Mouse (Mus musculus) neural tube, embryonic 11.5 days (tissue): ENCODE results near the gene Lap3. TPM values are rescaled to one million over a fixed set of nuclear protein-coding genes. Genes with fewer than 3 reads are reported as not detected.

Experiments used
- ATAC-seq: fragments of 200-750 bp; cut with Nextera tagmentation; 2 replicates; pipeline ENCODE4 v1.8.0; 2017; ENCODE audit warnings: moderate number of reproducible peaks, mild to moderate bottlenecking, moderate TSS enrichment, moderate library complexity; ENCODE audit not compliant: insufficient read depth, low FRiP score, low TSS enrichment
- DNase-seq: peaks from one replicate; pipeline ENCODE4 v3.0.0-alpha.2; 2015; ENCODE audit warnings: low spot score
- H3K27ac ChIP-seq: fragments of 300-500 bp; sonication (generic); 2 replicates; pipeline ENCODE4 v1.5.1; 2014; ENCODE audit warnings: low read depth, mild to moderate bottlenecking, low read length
- H3K27me3 ChIP-seq: fragments of 300-500 bp; sonication (generic); 2 replicates; pipeline ENCODE4 v1.6.1; 2014; ENCODE audit warnings: mild to moderate bottlenecking, low read length, mixed read lengths; ENCODE audit not compliant: control insufficient read depth, insufficient read depth
- H3K36me3 ChIP-seq: fragments of 300-500 bp; sonication (generic); 2 replicates; pipeline ENCODE4 v1.6.1; 2014; ENCODE audit warnings: mild to moderate bottlenecking, low read length, moderate library complexity, mixed read lengths; ENCODE audit not compliant: control insufficient read depth, insufficient read depth
- H3K4me1 ChIP-seq: fragments of 300-500 bp; sonication (generic); 2 replicates; pipeline ENCODE4 v1.6.1; 2014; ENCODE audit warnings: low read length, mixed read lengths; ENCODE audit not compliant: control insufficient read depth, insufficient read depth
- H3K4me2 ChIP-seq: fragments of 300-500 bp; sonication (generic); 2 replicates; pipeline ENCODE4 v1.6.1; 2014; ENCODE audit warnings: low read depth, mild to moderate bottlenecking, moderate library complexity
- H3K4me3 ChIP-seq: fragments of 300-500 bp; sonication (generic); 2 replicates; pipeline ENCODE4 v1.5.1; 2014; ENCODE audit warnings: low read depth, low read length
- H3K9ac ChIP-seq: fragments of 300-500 bp; sonication (generic); 2 replicates; pipeline ENCODE4 v1.6.1; 2014; ENCODE audit warnings: mild to moderate bottlenecking, low read length
- H3K9me3 ChIP-seq: fragments of 300-500 bp; sonication (generic); 2 replicates; pipeline ENCODE4 v1.6.1; 2016; ENCODE audit warnings: low read length; ENCODE audit not compliant: control insufficient read depth
- WGBS: fragments of 180-500 bp; shearing (Covaris S2); extraction: QIAGEN DNeasy Blood & Tissue Kit; methylation state at CpG from one replicate; pipeline ENCODE4 v1.1.7; 2014; 5-methylcytosine and 5-hydroxymethylcytosine counted together
- polyA plus RNA-seq: library from polyadenylated mRNA; unstranded; fragments of >200 nt; fragmentation: Nextera tagmentation; extraction: Ambion mirVana; gene quantifications from 2 replicates; pipeline ENCODE4 v1.2.1, GENCODE M21; 2014

The Lap3 gene
- polyA plus RNA-seq, 1 experiment from 2014 or later = 76.3 TPM

GRCm38 (mm10) chr5:45473521-45473920 is 19.7 kb upstream of the Lap3 start:
- no peaks in the 10 kb centered on the region for H3K9me3 ChIP-seq
- H3K9ac ChIP-seq = no peak overlapping the region
- no peaks in the 10 kb centered on the region for H3K27me3 ChIP-seq
- ATAC-seq (no peak), DNase-seq (no peak)
- H3K4me3 ChIP-seq = no peak overlapping the region
- H3K4me1 ChIP-seq = no peaks in the 10 kb centered on the region
- H3K27ac ChIP-seq = no peak overlapping the region
- H3K36me3 ChIP-seq = no peaks in the 10 kb centered on the region
- WGBS = 91% methylated on average over 1 of the region's 1 CpGs
- H3K4me2 ChIP-seq = no peak overlapping the region

- Histone ChIP-seq H3K27ac (no peak overlapping the region), H3K4me2 (no peak overlapping the region), H3K9ac (no peak overlapping the region), H3K36me3 (no peaks in the 10 kb centered on the region), H3K27me3 (no peaks in the 10 kb centered on the region), H3K4me3 (no peak overlapping the region), H3K9me3 (no peaks in the 10 kb centered on the region), H3K4me1 (no peaks in the 10 kb centered on the region)
- 26% methylated on average over 6 of the region's 6 CpGs for WGBS
- ATAC-seq = no peak
- DNase-seq = peak; percentile 30
These were observed 19.0 kb upstream of the Lap3 start for GRCm38 (mm10) chr5:45474215-45474614.

- H3K4me1 ChIP-seq = no peaks in the 10 kb centered on the region
- H3K4me3 ChIP-seq = no peak overlapping the region
- no peaks in the 10 kb centered on the region for H3K36me3 ChIP-seq
- H3K9me3 ChIP-seq = no peaks in the 10 kb centered on the region
- no peak overlapping the region for H3K27ac ChIP-seq
- H3K9ac ChIP-seq = no peak overlapping the region
- DNase-seq (no peak), ATAC-seq (no peak)
- 76% methylated on average over 3 of the region's 4 CpGs for WGBS
- H3K4me2 ChIP-seq = no peak overlapping the region
- no peaks in the 10 kb centered on the region for H3K27me3 ChIP-seq
These were observed 18.4 kb upstream of the Lap3 start for GRCm38 (mm10) chr5:45474758-45475157.

- Histone ChIP-seq H3K9ac (no peak overlapping the region), H3K4me3 (no peak overlapping the region), H3K4me1 (no peaks in the 10 kb centered on the region), H3K27ac (no peak overlapping the region), H3K4me2 (no peak overlapping the region), H3K36me3 (no peaks in the 10 kb centered on the region), H3K27me3 (no peaks in the 10 kb centered on the region), H3K9me3 (no peaks in the 10 kb centered on the region)
- 93% methylated on average over 5 of the region's 5 CpGs for WGBS
- no peak for DNase-seq
- ATAC-seq = no peak
These were observed 17.4 kb upstream of the Lap3 start for GRCm38 (mm10) chr5:45475771-45476170.

GRCm38 (mm10) chr5:45476288-45476687 is 16.9 kb upstream of the Lap3 start:
- Histone ChIP-seq H3K27ac (no peak overlapping the region), H3K36me3 (no peaks in the 10 kb centered on the region), H3K4me2 (no peak overlapping the region), H3K27me3 (no peaks in the 10 kb centered on the region), H3K9me3 (no peaks in the 10 kb centered on the region), H3K4me3 (no peak overlapping the region), H3K4me1 (no peaks in the 10 kb centered on the region), H3K9ac (no peak overlapping the region)
- DNase-seq (no peak), ATAC-seq (no peak)
- 59% methylated on average over 6 of the region's 6 CpGs for WGBS

GRCm38 (mm10) chr5:45477601-45478000 is 15.6 kb upstream of the Lap3 start:
- WGBS = 82% methylated on average over 7 of the region's 7 CpGs
- H3K9ac ChIP-seq = no peak overlapping the region
- H3K4me1 ChIP-seq = no peaks in the 10 kb centered on the region
- DNase-seq (no peak), ATAC-seq (no peak)
- H3K4me3 ChIP-seq = no peak overlapping the region
- no peaks in the 10 kb centered on the region for H3K27me3 ChIP-seq
- no peak overlapping the region for H3K27ac ChIP-seq
- H3K36me3 ChIP-seq = no peaks in the 10 kb centered on the region
- no peak overlapping the region for H3K4me2 ChIP-seq
- H3K9me3 ChIP-seq = no peaks in the 10 kb centered on the region

- Histone ChIP-seq H3K4me2 (no peak overlapping the region), H3K27me3 (no peaks in the 10 kb centered on the region), H3K9ac (no peak overlapping the region), H3K36me3 (no peaks in the 10 kb centered on the region), H3K9me3 (no peaks in the 10 kb centered on the region), H3K4me3 (no peak overlapping the region), H3K4me1 (no peaks in the 10 kb centered on the region), H3K27ac (no peak overlapping the region)
- DNase-seq = no peak
- WGBS = 91% methylated on average over 1 of the region's 1 CpGs
- ATAC-seq = no peak
These were observed 13.1 kb upstream of the Lap3 start for GRCm38 (mm10) chr5:45480066-45480465.

- Histone ChIP-seq H3K4me2 (no peak overlapping the region), H3K9ac (no peak overlapping the region), H3K4me1 (no peaks in the 10 kb centered on the region), H3K9me3 (no peaks in the 10 kb centered on the region), H3K27me3 (no peaks in the 10 kb centered on the region), H3K27ac (no peak overlapping the region), H3K4me3 (no peak overlapping the region), H3K36me3 (no peaks in the 10 kb centered on the region)
- no peak for ATAC-seq
- DNase-seq = no peak
- 92% methylated on average over 2 of the region's 2 CpGs for WGBS
These were observed 12.0 kb upstream of the Lap3 start for GRCm38 (mm10) chr5:45481125-45481524.

- no peaks in the 10 kb centered on the region for H3K36me3 ChIP-seq
- H3K4me1 ChIP-seq = no peaks in the 10 kb centered on the region
- H3K4me2 ChIP-seq = no peak overlapping the region
- DNase-seq (no peak), ATAC-seq (no peak)
- no peaks in the 10 kb centered on the region for H3K9me3 ChIP-seq
- H3K4me3 ChIP-seq = no peak overlapping the region
- H3K27me3 ChIP-seq = no peaks in the 10 kb centered on the region
- H3K27ac ChIP-seq = no peak overlapping the region
- whole genome bisulfite sequencing = 86% methylated on average over 3 of the region's 3 CpGs
- H3K9ac ChIP-seq = no peak overlapping the region
These were observed 10.6 kb upstream of the Lap3 start for GRCm38 (mm10) chr5:45482607-45483006.
